Mouse (Mus musculus) intestine, postnatal 0 days (tissue): ENCODE data around the gene Cdhr3. TPM values are rescaled to one million over a fixed set of nuclear protein-coding genes. Genes with fewer than 3 reads are reported as not detected.
A peak's percentile ranks its signal among the peaks of the same experiment; 100 is the strongest.

Experiments
- ATAC-seq: fragments of 200-750 bp; cut with Nextera tagmentation; 2 replicates; pipeline ENCODE4 v1.8.0; 2017; ENCODE audit warnings: mild to moderate bottlenecking, moderate TSS enrichment, moderate library complexity
- H3K27ac ChIP-seq: fragments of 300-500 bp; sonication (generic); 2 replicates; pipeline ENCODE4 v1.5.1; 2014; ENCODE audit warnings: mild to moderate bottlenecking, low read depth, low read length, moderate library complexity
- H3K27me3 ChIP-seq: fragments of 300-500 bp; sonication (generic); replicated peaks from 2 replicates; pipeline ENCODE4 v1.6.1; 2014; ENCODE audit warnings: low read length, mixed read lengths; ENCODE audit not compliant: control insufficient read depth, insufficient read depth
- H3K36me3 ChIP-seq: fragments of 300-500 bp; sonication (generic); 2 replicates; pipeline ENCODE4 v1.6.1; 2014; ENCODE audit warnings: mild to moderate bottlenecking, moderate library complexity; ENCODE audit not compliant: control insufficient read depth, insufficient read depth
- H3K4me1 ChIP-seq: fragments of 300-500 bp; sonication (generic); replicated peaks from 2 replicates; pipeline ENCODE4 v1.6.1; 2014; ENCODE audit warnings: antibody characterized with exemption, low read length, mixed read lengths; ENCODE audit not compliant: control insufficient read depth, insufficient read depth
- H3K4me2 ChIP-seq: fragments of 300-500 bp; sonication (generic); replicated peaks from 2 replicates; pipeline ENCODE4 v1.6.1; 2014; ENCODE audit warnings: low read depth, mild to moderate bottlenecking, moderate library complexity
- H3K4me3 ChIP-seq: fragments of 300-500 bp; sonication (generic); 2 replicates; pipeline ENCODE4 v1.5.1; 2014; ENCODE audit warnings: low read depth, low read length
- H3K9ac ChIP-seq: fragments of 300-500 bp; sonication (generic); 2 replicates; pipeline ENCODE4 v1.6.1; 2014; ENCODE audit warnings: mild to moderate bottlenecking, low read depth, low read length
- H3K9me3 ChIP-seq: fragments of 300-500 bp; sonication (generic); 2 replicates; pipeline ENCODE4 v1.6.1; 2016; ENCODE audit warnings: mixed run types; ENCODE audit not compliant: control insufficient read depth
- CTCF ChIP-seq: sonication (generic); IDR thresholded peaks from 2 replicates; pipeline ENCODE4 v1.5.1; 2016; ENCODE audit warnings: low read depth, mild to moderate bottlenecking, control low read depth, antibody characterized with exemption, moderate library complexity
- WGBS: fragments of 180-500 bp; shearing (Covaris S2); extraction: QIAGEN DNeasy Blood & Tissue Kit; methylation state at CpG from one replicate; pipeline ENCODE4 v1.1.7; 2014; 5-methylcytosine and 5-hydroxymethylcytosine counted together
- polyA plus RNA-seq: library from polyadenylated mRNA; unstranded; fragments of >200 nt; fragmentation: Nextera tagmentation; extraction: Ambion mirVana; gene quantifications from 2 replicates; pipeline ENCODE4 v1.2.1, GENCODE M21; 2015

The Cdhr3 gene
- polyA plus RNA-seq, 1 experiment from 2014 or later = 0.10 TPM

GRCm38 (mm10) chr12:33045533-33046361, 46.9 kb downstream of the Cdhr3 start:
- Histone ChIP-seq H3K36me3 (no peaks in the 10 kb centered on the region), H3K4me1 (0 out of 2 replicates have a peak, but pooled peaks cover 6% of the 10 kb centered on the region), H3K4me2 (peak overlapping the region; percentile 37), H3K27ac (no peak overlapping the region), H3K4me3 (no peak overlapping the region), H3K9ac (no peak overlapping the region), H3K27me3 (no peaks in the 10 kb centered on the region), H3K9me3 (no peaks in the 10 kb centered on the region)
- 0 out of 2 replicates have a peak, but pooled peaks have one; percentile 17 for ATAC-seq
- TF ChIP-seq CTCF = no peak
- 54% methylated on average over 16 of the region's 16 CpGs for whole genome bisulfite sequencing

- Histone ChIP-seq H3K9me3 (no peaks in the 10 kb centered on the region), H3K4me1 (0 out of 2 replicates have a peak, but pooled peaks cover 9% of the 10 kb centered on the region), H3K36me3 (no peaks in the 10 kb centered on the region), H3K9ac (no peak overlapping the region), H3K27ac (no peak overlapping the region), H3K27me3 (no peaks in the 10 kb centered on the region), H3K4me3 (no peak overlapping the region), H3K4me2 (no peak overlapping the region)
- no peak for TF ChIP-seq CTCF
- ATAC-seq = no peak
- 87% methylated on average over 7 of the region's 7 CpGs for WGBS
Observed at GRCm38 (mm10) chr12:33041476-33041875, 51.2 kb downstream of the Cdhr3 start.

GRCm38 (mm10) chr12:33040811-33041210, 51.9 kb downstream of the Cdhr3 start:
- H3K9ac ChIP-seq = no peak overlapping the region
- 25% methylated on average over 2 of the region's 2 CpGs for WGBS
- no peak overlapping the region for H3K27ac ChIP-seq
- H3K9me3 ChIP-seq = no peaks in the 10 kb centered on the region
- H3K4me3 ChIP-seq = no peak overlapping the region
- H3K4me2 ChIP-seq = no peak overlapping the region
- ATAC-seq = peak; percentile 68
- H3K36me3 ChIP-seq = no peaks in the 10 kb centered on the region
- no peaks in the 10 kb centered on the region for H3K27me3 ChIP-seq
- no peak for TF ChIP-seq CTCF
- H3K4me1 ChIP-seq = peaks cover 6% of the 10 kb centered on the region; the same call in 1 of the 2 replicates

GRCm38 (mm10) chr12:33038676-33039075, 54.0 kb downstream of the Cdhr3 start:
- no peak overlapping the region for H3K27ac ChIP-seq
- H3K4me3 ChIP-seq = no peak overlapping the region
- no peaks in the 10 kb centered on the region for H3K9me3 ChIP-seq
- no peak for TF ChIP-seq CTCF
- H3K27me3 ChIP-seq = no peaks in the 10 kb centered on the region
- no peak for ATAC-seq
- peaks cover 3% of the 10 kb centered on the region; the same call in 1 of the 2 replicates for H3K4me1 ChIP-seq
- no peak overlapping the region for H3K4me2 ChIP-seq
- no peaks in the 10 kb centered on the region for H3K36me3 ChIP-seq
- no peak overlapping the region for H3K9ac ChIP-seq

- no peak overlapping the region for H3K9ac ChIP-seq
- TF ChIP-seq CTCF = no peak
- H3K36me3 ChIP-seq = no peaks in the 10 kb centered on the region
- H3K27me3 ChIP-seq = no peaks in the 10 kb centered on the region
- H3K9me3 ChIP-seq = no peaks in the 10 kb centered on the region
- H3K27ac ChIP-seq = no peak overlapping the region
- no peak overlapping the region for H3K4me3 ChIP-seq
- no peak for ATAC-seq
- WGBS = 26% methylated on average over 21 of the region's 21 CpGs
- peaks cover 3% of the 10 kb centered on the region; the same call in 1 of the 2 replicates for H3K4me1 ChIP-seq
- H3K4me2 ChIP-seq = peak overlapping the region; percentile 33
Observed at GRCm38 (mm10) chr12:33035719-33036521, 56.8 kb downstream of the Cdhr3 start.

GRCm38 (mm10) chr12:33035089-33035718, 57.5 kb downstream of the Cdhr3 start:
- WGBS = 49% methylated on average over 11 of the region's 11 CpGs

More at GRCm38 (mm10) chr12:33035089-33035718, 57.5 kb downstream of the Cdhr3 start:
- Histone ChIP-seq H3K36me3 (no peaks in the 10 kb centered on the region), H3K27ac (no peak overlapping the region), H3K9me3 (no peaks in the 10 kb centered on the region), H3K4me1 (peaks cover under 1% of the 10 kb centered on the region; the same call in 1 of the 2 replicates), H3K27me3 (no peaks in the 10 kb centered on the region), H3K9ac (no peak overlapping the region), H3K4me2 (peak overlapping the region; percentile 33), H3K4me3 (no peak overlapping the region)
- TF ChIP-seq CTCF = no peak
- no peak for ATAC-seq
